Mouse (Mus musculus): ENCODE data around the gene Mef2d. TPM values are rescaled to one million over a fixed set of nuclear protein-coding genes. Genes with fewer than 3 reads are reported as not detected.

Mef2d gene
- polyA plus RNA-seq, 1 experiment from 2014 or later = 11.1 TPM

DNA sequence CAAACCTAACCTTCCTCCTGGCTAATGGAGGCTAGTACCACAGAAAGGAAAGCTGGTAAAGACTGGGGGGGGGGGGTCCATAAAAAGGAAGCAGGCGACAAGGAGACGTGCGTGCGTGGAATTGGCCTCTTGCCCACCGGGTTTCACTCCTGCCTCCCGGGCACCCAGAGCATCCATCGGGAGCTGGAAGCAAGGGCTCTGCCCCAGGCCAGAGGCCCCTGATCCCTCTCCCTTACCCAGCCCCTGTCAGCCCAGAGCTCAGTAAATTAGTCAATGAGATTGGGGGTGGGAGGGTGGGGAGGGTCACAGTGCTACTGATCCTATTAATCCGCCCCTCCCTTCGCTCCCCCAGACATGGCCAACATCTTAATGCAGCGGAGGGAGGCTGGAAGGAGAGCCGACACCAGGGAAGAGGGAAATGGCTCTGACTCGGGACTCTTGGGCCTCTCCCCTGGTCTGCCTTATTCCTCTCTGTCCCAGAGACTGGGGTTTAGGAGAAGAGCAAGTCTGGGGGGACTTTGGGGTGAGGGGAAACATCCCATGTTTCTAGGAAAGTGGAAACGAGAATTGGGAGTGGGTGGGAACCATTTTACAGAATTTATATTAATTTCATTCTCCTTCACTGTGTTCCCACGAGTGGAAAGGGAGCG is 65.4 kb downstream of the Mef2d start:
- under 1% methylated on average over 15 of the region's 15 CpGs for WGBS
- peak overlapping the region; percentile 78 for H3K4me3 ChIP-seq
- no peaks in the 10 kb centered on the region for H3K9me3 ChIP-seq
- H3K27ac ChIP-seq = peak overlapping the region; percentile 98
- peak; percentile 50 for DNase-seq (ENCODE audit: extremely low spot score, low spot score)
- H3K4me1 ChIP-seq = peaks cover 100% of the 10 kb centered on the region
- H3K27me3 ChIP-seq (ENCODE audit: poor library complexity, severe bottlenecking) = peaks cover 100% of the 10 kb centered on the region
- peaks cover 24% of the 10 kb centered on the region for H3K36me3 ChIP-seq (replicated peaks)

GRCm38 (mm10) chr3:88208226-88208720 is 66.1 kb downstream of the Mef2d start:
- peak; percentile 15 for DNase-seq (ENCODE audit: extremely low spot score, low spot score)
- H3K27me3 ChIP-seq (ENCODE audit: poor library complexity, severe bottlenecking) = peaks cover 100% of the 10 kb centered on the region
- H3K4me1 ChIP-seq = peaks cover 99% of the 10 kb centered on the region
- peaks cover 25% of the 10 kb centered on the region for H3K36me3 ChIP-seq (replicated peaks)
- WGBS = 6% methylated on average over 3 of the region's 3 CpGs
- peak overlapping the region; percentile 98 for H3K27ac ChIP-seq
- H3K4me3 ChIP-seq = peak overlapping the region; percentile 78
- H3K9me3 ChIP-seq = no peaks in the 10 kb centered on the region

GRCm38 (mm10) chr3:88209306-88209705 is 67.1 kb downstream of the Mef2d start:
- peaks cover 99% of the 10 kb centered on the region for H3K4me1 ChIP-seq
- WGBS = 0% methylated on average over 6 of the region's 6 CpGs
- peak overlapping the region; percentile 98 for H3K27ac ChIP-seq
- peak overlapping the region; percentile 78 for H3K4me3 ChIP-seq
- H3K27me3 ChIP-seq (ENCODE audit: poor library complexity, severe bottlenecking) = peaks cover 100% of the 10 kb centered on the region
- H3K9me3 ChIP-seq = no peaks in the 10 kb centered on the region
- H3K36me3 ChIP-seq (replicated peaks) = peaks cover 28% of the 10 kb centered on the region
- no peak for DNase-seq (ENCODE audit: extremely low spot score, low spot score)

- peaks cover 100% of the 10 kb centered on the region for H3K27me3 ChIP-seq (ENCODE audit: poor library complexity, severe bottlenecking)
- peaks cover 36% of the 10 kb centered on the region for H3K36me3 ChIP-seq (replicated peaks)
- H3K9me3 ChIP-seq = no peaks in the 10 kb centered on the region
- H3K4me3 ChIP-seq = peak overlapping the region; percentile 78
- WGBS = 16% methylated on average over 2 of the region's 2 CpGs
- H3K4me1 ChIP-seq = peaks cover 99% of the 10 kb centered on the region
- H3K27ac ChIP-seq = peak overlapping the region; percentile 98
- DNase-seq (ENCODE audit: extremely low spot score, low spot score) = no peak
Measured at GRCm38 (mm10) chr3:88210121-88210520, 67.9 kb downstream of the Mef2d start.

DNA sequence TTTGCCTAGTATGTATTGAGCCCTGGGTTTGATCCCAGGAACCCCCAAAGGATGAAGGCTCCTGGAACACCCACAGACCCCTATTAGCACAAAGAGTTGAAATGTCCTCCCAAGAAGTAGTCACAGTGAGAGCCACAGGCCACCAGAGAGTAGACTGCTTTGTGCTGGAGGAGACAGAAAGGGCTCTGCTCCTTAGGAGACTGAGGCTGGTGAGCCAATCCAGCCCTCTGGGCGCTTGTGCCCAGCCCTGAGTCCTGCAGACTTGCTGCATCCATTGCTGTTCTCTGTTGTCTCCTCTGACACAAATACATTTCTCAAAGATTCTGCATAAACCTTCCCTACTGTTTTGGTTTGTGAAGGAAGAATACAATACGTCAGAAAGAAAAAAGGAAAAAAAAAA is 68.7 kb downstream of the Mef2d start:
- Histone ChIP-seq H3K9me3 (no peaks in the 10 kb centered on the region), H3K36me3 (replicated peaks) (peaks cover 44% of the 10 kb centered on the region), H3K27me3 (ENCODE audit: poor library complexity, severe bottlenecking) (peaks cover 100% of the 10 kb centered on the region), H3K27ac (peak overlapping the region; percentile 98), H3K4me3 (peak overlapping the region; percentile 78), H3K4me1 (peaks cover 99% of the 10 kb centered on the region)
- WGBS = 10% methylated on average over 2 of the region's 2 CpGs
- DNase-seq (ENCODE audit: extremely low spot score, low spot score) = no peak

DNA sequence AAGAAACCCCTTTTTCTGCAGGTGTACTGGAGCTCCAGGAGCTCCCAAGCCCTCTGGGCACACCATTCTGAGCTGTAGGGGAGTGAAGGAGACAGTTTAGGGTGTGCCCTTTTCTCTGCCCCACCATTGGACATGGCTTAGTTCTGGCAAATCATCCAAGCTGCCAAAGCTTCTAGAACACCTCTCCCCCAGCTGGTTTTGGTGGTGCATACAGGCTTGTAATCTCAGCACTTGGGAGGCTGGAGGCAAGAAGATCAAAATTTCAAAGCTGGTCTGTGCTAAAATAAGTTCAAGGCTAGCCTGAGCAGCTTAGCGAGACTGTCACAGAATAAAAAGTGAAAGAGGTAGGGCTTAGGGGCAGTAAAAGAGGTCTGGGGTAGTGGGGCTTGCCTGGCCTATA is 70.2 kb downstream of the Mef2d start:
- DNase-seq (ENCODE audit: extremely low spot score, low spot score) = no peak
- peaks cover 99% of the 10 kb centered on the region for H3K4me1 ChIP-seq
- H3K27ac ChIP-seq = peak overlapping the region; percentile 98
- H3K27me3 ChIP-seq (ENCODE audit: poor library complexity, severe bottlenecking) = peaks cover 100% of the 10 kb centered on the region
- H3K36me3 ChIP-seq (replicated peaks) = peaks cover 58% of the 10 kb centered on the region
- no peaks in the 10 kb centered on the region for H3K9me3 ChIP-seq
- H3K4me3 ChIP-seq = peak overlapping the region; percentile 78
- 2% methylated on average over 1 of the region's 1 CpGs for WGBS

GRCm38 (mm10) chr3:88213019-88213418 is 70.8 kb downstream of the Mef2d start:
- Histone ChIP-seq H3K4me1 (peaks cover 99% of the 10 kb centered on the region), H3K4me3 (peak overlapping the region; percentile 78), H3K27ac (peak overlapping the region; percentile 98), H3K9me3 (no peaks in the 10 kb centered on the region), H3K27me3 (ENCODE audit: poor library complexity, severe bottlenecking) (peaks cover 100% of the 10 kb centered on the region), H3K36me3 (replicated peaks) (peaks cover 64% of the 10 kb centered on the region)
- no peak for DNase-seq (ENCODE audit: extremely low spot score, low spot score)
- 1% methylated on average over 2 of the region's 2 CpGs for WGBS

DNA sequence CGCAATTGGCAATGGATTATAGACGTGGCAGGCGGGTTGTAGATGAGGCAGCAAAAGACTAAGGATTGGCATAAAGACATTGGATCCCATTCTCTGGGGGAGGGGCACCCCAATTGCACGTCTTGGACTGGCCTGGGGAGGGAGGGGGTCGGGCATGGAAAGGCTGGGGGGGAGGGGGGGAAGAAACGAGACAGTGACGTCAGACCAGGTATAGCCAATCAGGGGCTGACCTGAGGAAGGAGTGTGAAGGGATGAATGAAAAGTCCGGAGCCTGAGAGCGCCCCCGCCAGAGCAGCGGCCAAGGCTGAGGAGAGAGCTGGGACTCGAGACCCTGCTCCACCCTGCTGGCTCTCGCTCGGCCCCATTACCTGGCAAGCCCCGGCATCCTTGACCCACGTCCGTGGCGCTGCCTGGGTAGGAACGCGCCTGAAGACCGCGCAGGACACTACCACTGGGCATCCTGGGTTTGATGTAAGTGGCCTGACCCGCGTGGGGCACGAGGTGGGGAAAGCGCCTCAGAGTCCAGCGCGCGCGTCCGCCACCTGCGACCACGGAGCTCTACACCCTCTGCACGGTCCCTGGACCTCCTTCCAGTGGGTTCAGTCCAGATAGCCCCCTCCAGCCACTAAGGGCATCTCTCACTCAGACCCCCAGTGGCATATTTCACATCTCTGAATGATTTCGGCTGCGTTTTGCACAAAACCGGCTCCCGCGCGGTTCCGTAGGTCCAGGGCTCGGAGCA is 72.2 kb downstream of the Mef2d start:
- Histone ChIP-seq H3K9me3 (no peaks in the 10 kb centered on the region), H3K27me3 (ENCODE audit: poor library complexity, severe bottlenecking) (peaks cover 100% of the 10 kb centered on the region), H3K36me3 (replicated peaks) (peaks cover 72% of the 10 kb centered on the region), H3K4me1 (peaks cover 98% of the 10 kb centered on the region), H3K27ac (peak overlapping the region; percentile 98), H3K4me3 (peak overlapping the region; percentile 78)
- peak; percentile 85 for DNase-seq (ENCODE audit: extremely low spot score, low spot score)
- under 1% methylated on average over 42 of the region's 42 CpGs for WGBS

DNA sequence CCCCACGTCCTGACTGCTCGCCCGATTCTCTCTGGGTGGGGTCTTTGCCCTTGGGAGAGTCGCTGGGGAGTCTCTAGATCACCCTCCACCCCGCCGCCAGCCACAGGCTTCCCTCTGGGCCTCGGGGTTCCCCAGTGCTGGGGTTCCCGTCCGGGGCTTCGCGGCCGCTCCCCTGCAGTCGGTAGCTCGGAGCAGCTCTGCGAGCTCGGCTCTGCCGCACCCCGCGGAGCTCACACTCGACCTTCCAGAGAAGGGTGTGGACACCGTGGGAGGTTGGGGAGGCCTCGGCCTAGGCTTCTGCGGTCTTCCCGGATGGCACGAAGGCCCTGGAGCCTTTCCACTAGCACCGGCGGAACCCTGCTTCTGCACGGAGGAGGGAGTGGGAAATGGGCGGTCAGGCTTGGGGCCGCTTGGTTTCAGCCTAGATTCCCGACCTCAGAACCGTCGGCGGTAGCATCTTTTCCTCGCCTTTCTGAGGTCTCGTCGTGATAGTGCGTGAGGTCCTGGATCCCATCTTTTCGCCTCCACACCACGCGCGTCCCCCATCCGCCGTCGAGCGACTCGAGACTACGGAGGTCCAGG is 72.9 kb downstream of the Mef2d start:
- Histone ChIP-seq H3K36me3 (replicated peaks) (peaks cover 70% of the 10 kb centered on the region), H3K9me3 (no peaks in the 10 kb centered on the region), H3K4me3 (peak overlapping the region; percentile 78), H3K4me1 (peaks cover 98% of the 10 kb centered on the region), H3K27ac (peak overlapping the region; percentile 98), H3K27me3 (ENCODE audit: poor library complexity, severe bottlenecking) (peaks cover 100% of the 10 kb centered on the region)
- DNase-seq (ENCODE audit: extremely low spot score, low spot score) = no peak
- under 1% methylated on average over 48 of the region's 48 CpGs for WGBS

DNA sequence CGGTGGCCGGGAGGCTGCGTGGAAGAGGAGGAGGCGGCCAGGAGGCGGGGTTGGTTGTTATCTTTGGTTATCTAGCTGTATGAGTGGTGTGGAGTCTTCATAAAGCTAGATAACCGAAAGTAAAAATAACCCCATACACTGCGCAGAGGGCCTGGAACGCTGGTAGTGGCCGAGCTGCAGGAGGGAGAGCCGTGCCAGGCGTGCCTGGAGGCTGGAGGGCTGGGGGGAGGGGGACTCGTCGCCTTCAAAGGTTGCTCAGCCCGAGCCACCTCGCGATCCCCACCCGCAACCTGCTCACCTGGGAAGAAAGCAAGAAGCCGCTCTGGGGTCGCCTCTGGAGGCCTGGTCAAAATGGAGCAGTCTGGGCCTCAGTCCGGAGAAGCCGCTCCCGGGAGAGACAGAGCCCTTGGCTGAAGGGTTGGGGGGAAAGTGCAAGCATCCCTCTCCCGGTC is 73.4 kb downstream of the Mef2d start:
- no peak for DNase-seq (ENCODE audit: extremely low spot score, low spot score)
- peak overlapping the region; percentile 78 for H3K4me3 ChIP-seq
- peaks cover 71% of the 10 kb centered on the region for H3K36me3 ChIP-seq (replicated peaks)
- peaks cover 100% of the 10 kb centered on the region for H3K27me3 ChIP-seq (ENCODE audit: poor library complexity, severe bottlenecking)
- no peaks in the 10 kb centered on the region for H3K9me3 ChIP-seq
- peak overlapping the region; percentile 98 for H3K27ac ChIP-seq
- under 1% methylated on average over 23 of the region's 23 CpGs for WGBS
- H3K4me1 ChIP-seq = peaks cover 98% of the 10 kb centered on the region

DNA sequence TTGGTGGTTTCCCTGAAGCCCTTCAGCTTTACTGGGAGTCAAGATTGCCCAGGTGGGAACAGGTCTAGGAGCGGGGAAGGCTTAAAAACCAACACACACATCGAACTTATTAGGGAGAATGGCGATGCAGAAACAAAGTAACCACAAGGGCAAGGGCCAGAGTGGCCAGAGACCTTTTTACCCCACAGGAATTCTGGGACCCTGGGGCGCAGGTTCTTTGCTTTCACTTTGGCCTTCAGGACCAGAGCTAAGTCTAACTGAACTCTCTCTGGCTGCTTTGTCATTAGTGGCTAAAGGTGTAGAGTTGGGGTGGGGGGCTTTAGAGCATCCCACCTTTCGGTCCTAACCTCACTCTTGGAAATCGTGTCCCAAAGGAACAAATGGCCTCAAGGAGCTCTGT is 73.9 kb downstream of the Mef2d start:
- H3K4me1 ChIP-seq = peaks cover 98% of the 10 kb centered on the region
- peak overlapping the region; percentile 78 for H3K4me3 ChIP-seq
- 2% methylated on average over 6 of the region's 6 CpGs for WGBS

GRCm38 (mm10) chr3:88216534-88217326 is 74.6 kb downstream of the Mef2d start:
- H3K27ac ChIP-seq = peak overlapping the region; percentile 98
- H3K27me3 ChIP-seq (ENCODE audit: poor library complexity, severe bottlenecking) = peaks cover 100% of the 10 kb centered on the region
- H3K4me3 ChIP-seq = peak overlapping the region; percentile 78
- peaks cover 79% of the 10 kb centered on the region for H3K36me3 ChIP-seq (replicated peaks)
- no peak for DNase-seq (ENCODE audit: extremely low spot score, low spot score)
- H3K4me1 ChIP-seq = peaks cover 98% of the 10 kb centered on the region
- no peaks in the 10 kb centered on the region for H3K9me3 ChIP-seq
- WGBS = 5% methylated on average over 7 of the region's 7 CpGs

More for the DNA sequence above, 73.9 kb downstream of the Mef2d start:
- peaks cover 100% of the 10 kb centered on the region for H3K27me3 ChIP-seq (ENCODE audit: poor library complexity, severe bottlenecking)
- no peak for DNase-seq (ENCODE audit: extremely low spot score, low spot score)
- no peaks in the 10 kb centered on the region for H3K9me3 ChIP-seq
- H3K36me3 ChIP-seq (replicated peaks) = peaks cover 73% of the 10 kb centered on the region
- peak overlapping the region; percentile 98 for H3K27ac ChIP-seq

Measured in forebrain, embryonic 10.5 days (tissue).